Mouse (Mus musculus) forebrain, embryonic 14.5 days (tissue): ENCODE results near the gene Itgb8. TPM values are rescaled to one million over a fixed set of nuclear protein-coding genes. Genes with fewer than 3 reads are reported as not detected.

ENCODE experiments used
- ATAC-seq: fragments of 200-750 bp; cut with Nextera tagmentation; 2 replicates; pipeline ENCODE4 v1.8.0; 2017; ENCODE audit warnings: mild to moderate bottlenecking, moderate library complexity
- DNase-seq: peaks from one replicate; pipeline ENCODE4 v3.0.0-alpha.2; 2015; ENCODE audit warnings: low spot score
- H3K27ac ChIP-seq: fragments of 300-500 bp; sonication (generic); 2 replicates; pipeline ENCODE4 v1.5.1; 2014; ENCODE audit warnings: low read depth, mild to moderate bottlenecking, control low read depth, low read length, moderate library complexity
- H3K27me3 ChIP-seq: fragments of 300-500 bp; sonication (generic); replicated peaks from 2 replicates; pipeline ENCODE4 v1.6.1; 2014; ENCODE audit warnings: low read length, control low read depth, mixed read lengths; ENCODE audit not compliant: control insufficient read depth, insufficient read depth
- H3K36me3 ChIP-seq: fragments of 300-500 bp; sonication (generic); 2 replicates; pipeline ENCODE4 v1.6.1; 2014; ENCODE audit warnings: low read length, control low read depth; ENCODE audit not compliant: control insufficient read depth, insufficient read depth
- H3K4me1 ChIP-seq: fragments of 300-500 bp; sonication (generic); 2 replicates; pipeline ENCODE4 v1.6.1; 2014; ENCODE audit warnings: antibody characterized with exemption, low read length, control low read depth; ENCODE audit not compliant: control insufficient read depth, insufficient read depth
- H3K4me2 ChIP-seq: fragments of 300-500 bp; sonication (generic); 2 replicates; pipeline ENCODE4 v1.6.1; 2014; ENCODE audit warnings: mild to moderate bottlenecking, control low read depth, low read length
- H3K4me3 ChIP-seq: fragments of 300-500 bp; sonication (generic); 2 replicates; pipeline ENCODE4 v1.5.1; 2014; ENCODE audit warnings: low read depth, low read length, control low read depth
- H3K9ac ChIP-seq: fragments of 300-500 bp; sonication (generic); 2 replicates; pipeline ENCODE4 v1.6.1; 2014; ENCODE audit warnings: mild to moderate bottlenecking, low read length, control low read depth, moderate library complexity
- H3K9me3 ChIP-seq: fragments of 300-500 bp; sonication (generic); replicated peaks from 2 replicates; pipeline ENCODE4 v1.6.1; 2016; ENCODE audit warnings: low read length, control low read depth, mixed read lengths; ENCODE audit not compliant: control insufficient read depth
- whole genome bisulfite sequencing: fragments of 180-500 bp; shearing (Covaris S2); extraction: QIAGEN DNeasy Blood & Tissue Kit; methylation state at CpG from one replicate; pipeline ENCODE4 v1.1.7; 2014; 5-methylcytosine and 5-hydroxymethylcytosine counted together
- polyA plus RNA-seq: library from polyadenylated mRNA; unstranded; fragments of >200 nt; fragmentation: Nextera tagmentation; extraction: Ambion mirVana; gene quantifications from 2 replicates; pipeline ENCODE4 v1.2.1, GENCODE M21; 2014

The Itgb8 gene
- polyA plus RNA-seq, 1 experiment from 2014 or later: 11.6 TPM

GRCm38 (mm10) chr12:119164176-119164575 lies 74.4 kb downstream of the Itgb8 start:
- no peaks in the 10 kb centered on the region for H3K9me3 ChIP-seq
- ATAC-seq (peak; percentile 51; the same call in 1 of the 2 replicates), DNase-seq (peak; percentile 19)
- H3K27me3 ChIP-seq: no peaks in the 10 kb centered on the region
- no peak overlapping the region for H3K9ac ChIP-seq
- 46% methylated on average over 1 of the region's 1 CpGs for WGBS
- no peak overlapping the region for H3K4me2 ChIP-seq
- H3K27ac ChIP-seq: no peak overlapping the region
- H3K4me1 ChIP-seq: peaks cover 5% of the 10 kb centered on the region; the same call in 1 of the 2 replicates
- peaks cover 23% of the 10 kb centered on the region for H3K36me3 ChIP-seq
- no peak overlapping the region for H3K4me3 ChIP-seq

DNA sequence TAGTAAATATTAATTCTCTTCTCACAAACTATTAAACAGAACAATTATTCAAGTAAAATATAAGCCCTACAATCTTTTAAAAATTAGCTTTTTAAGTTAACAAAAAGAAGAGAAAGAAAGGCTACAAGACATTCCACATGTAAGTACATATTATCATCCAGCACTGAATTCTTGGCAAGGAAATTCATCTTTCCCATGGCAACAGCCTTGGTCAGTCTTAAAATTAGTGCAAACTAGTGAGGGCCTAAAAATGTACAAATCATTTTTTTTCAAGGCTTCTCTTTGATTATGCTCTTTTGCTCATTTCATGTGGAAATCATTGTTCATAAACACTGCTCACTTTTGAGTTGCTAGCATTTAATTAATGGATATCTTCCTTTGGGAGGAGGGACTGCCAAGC lies 77.8 kb downstream of the Itgb8 start:
- DNase-seq (peak; percentile 10), ATAC-seq (no peak)
- H3K9me3 ChIP-seq: no peaks in the 10 kb centered on the region
- no peak overlapping the region for H3K4me2 ChIP-seq
- no peak overlapping the region for H3K4me3 ChIP-seq
- H3K4me1 ChIP-seq: peaks cover 5% of the 10 kb centered on the region; the same call in 1 of the 2 replicates
- no peak overlapping the region for H3K9ac ChIP-seq
- H3K36me3 ChIP-seq: peaks cover 13% of the 10 kb centered on the region
- H3K27me3 ChIP-seq: no peaks in the 10 kb centered on the region
- H3K27ac ChIP-seq: no peak overlapping the region

DNA sequence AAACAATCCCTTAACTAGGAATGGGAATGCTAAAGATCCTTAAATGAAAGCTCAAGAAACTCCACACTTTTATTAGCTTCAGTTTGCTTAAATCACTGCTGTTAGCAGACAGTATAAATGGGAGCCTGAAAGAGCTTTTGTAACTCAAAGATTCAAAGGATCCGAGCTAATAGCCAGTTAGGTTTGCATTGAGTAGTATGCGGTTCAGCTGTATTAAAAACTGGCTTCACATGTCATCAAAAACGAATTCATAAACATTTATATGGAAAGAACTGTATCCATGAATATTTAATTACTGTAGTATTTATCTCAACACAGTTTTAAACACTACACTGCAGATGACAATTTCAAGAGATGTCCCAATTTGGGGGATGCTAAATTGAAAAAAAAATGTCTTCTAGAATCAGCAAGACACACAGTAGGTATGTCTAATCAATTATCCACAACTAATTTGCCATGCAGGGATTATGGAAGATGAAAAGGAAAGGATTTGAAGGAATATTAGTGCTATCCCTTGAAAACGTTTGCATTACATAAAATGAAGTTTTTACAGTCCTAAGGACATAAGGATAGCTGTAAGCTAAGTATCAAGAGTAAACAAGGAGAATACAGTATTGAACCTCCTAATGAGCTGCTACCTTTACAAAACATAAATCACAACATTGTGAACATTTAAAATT lies 79.2 kb downstream of the Itgb8 start:
- Histone ChIP-seq H3K9me3 (no peaks in the 10 kb centered on the region), H3K27me3 (no peaks in the 10 kb centered on the region), H3K36me3 (peaks cover 8% of the 10 kb centered on the region), H3K9ac (no peak overlapping the region), H3K4me1 (0 out of 2 replicates have a peak, but pooled peaks cover 1% of the 10 kb centered on the region), H3K4me3 (no peak overlapping the region), H3K27ac (no peak overlapping the region), H3K4me2 (no peak overlapping the region)
- no peak for DNase-seq
- ATAC-seq: no peak
- WGBS: 22% methylated on average over 4 of the region's 4 CpGs

DNA sequence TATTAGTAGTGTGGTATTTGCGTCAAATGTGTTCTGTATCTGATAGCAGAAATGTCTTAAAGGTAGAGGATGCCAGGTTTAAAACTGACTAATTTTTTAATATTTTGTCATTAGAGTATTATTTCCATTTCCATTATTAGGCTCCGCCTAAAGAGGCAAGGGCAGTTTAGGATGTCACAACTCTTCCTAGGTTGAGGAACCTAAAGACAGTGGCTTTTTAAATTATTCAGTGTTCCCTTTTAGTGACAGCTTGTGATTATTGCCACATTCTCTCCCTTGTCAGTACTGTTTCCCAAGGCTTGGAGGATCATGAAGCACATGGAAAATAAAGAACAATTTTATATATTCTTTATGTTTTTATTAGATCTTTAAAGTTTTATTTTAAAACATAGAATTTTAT lies 80.9 kb downstream of the Itgb8 start:
- H3K4me2 ChIP-seq: no peak overlapping the region
- H3K9me3 ChIP-seq: no peaks in the 10 kb centered on the region
- no peaks in the 10 kb centered on the region for H3K4me1 ChIP-seq
- peaks cover 4% of the 10 kb centered on the region; the same call in 1 of the 2 replicates for H3K36me3 ChIP-seq
- 97% methylated on average over 2 of the region's 2 CpGs for WGBS
- H3K9ac ChIP-seq: no peak overlapping the region
- H3K27ac ChIP-seq: no peak overlapping the region
- no peak for DNase-seq
- no peaks in the 10 kb centered on the region for H3K27me3 ChIP-seq
- no peak for ATAC-seq
- no peak overlapping the region for H3K4me3 ChIP-seq

DNA sequence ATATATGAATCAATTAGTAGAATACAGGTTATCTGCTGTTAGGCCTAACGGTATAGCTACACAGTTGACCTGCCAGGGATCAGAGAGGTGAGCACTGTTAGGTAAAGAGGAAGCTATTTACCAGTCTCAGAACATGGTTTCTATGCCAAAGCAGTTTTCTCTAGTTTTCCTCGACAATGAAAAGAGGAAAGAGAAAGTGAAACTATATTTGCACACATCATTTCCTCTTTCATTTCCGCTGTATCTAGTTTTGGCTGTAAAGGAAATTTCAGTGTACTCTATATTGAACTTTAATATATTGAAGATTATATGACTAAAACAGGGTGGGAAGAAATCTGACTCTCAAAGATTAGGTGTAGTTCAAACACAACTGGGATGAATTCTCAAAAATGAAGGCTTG lies 81.5 kb downstream of the Itgb8 start:
- no peaks in the 10 kb centered on the region for H3K4me1 ChIP-seq
- DNase-seq: no peak
- ATAC-seq: no peak
- WGBS: 89% methylated on average over 3 of the region's 3 CpGs
- H3K9me3 ChIP-seq: no peaks in the 10 kb centered on the region
- H3K4me2 ChIP-seq: no peak overlapping the region
- no peaks in the 10 kb centered on the region for H3K27me3 ChIP-seq
- no peak overlapping the region for H3K27ac ChIP-seq
- H3K36me3 ChIP-seq: no peaks in the 10 kb centered on the region
- H3K9ac ChIP-seq: no peak overlapping the region
- no peak overlapping the region for H3K4me3 ChIP-seq

DNA sequence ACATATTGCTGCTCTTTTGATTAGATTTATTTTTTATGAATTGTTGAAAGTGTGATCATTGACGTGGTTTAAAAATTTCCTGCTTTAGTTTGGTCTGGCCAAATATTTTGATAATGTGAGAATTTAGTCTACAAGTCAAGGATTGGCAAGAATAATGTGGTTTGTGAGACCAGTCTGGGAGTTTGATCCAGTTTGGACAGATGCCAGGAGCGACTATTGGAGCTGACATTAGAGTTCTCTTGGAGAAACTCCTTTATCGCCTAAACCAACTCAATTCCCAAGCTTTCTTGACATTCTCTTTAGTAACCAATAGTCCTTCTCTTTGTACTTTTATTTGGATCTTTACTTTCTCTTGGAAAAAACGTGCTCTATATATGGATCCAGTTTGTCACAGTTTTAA lies 83.0 kb downstream of the Itgb8 start:
- Histone ChIP-seq H3K4me3 (no peak overlapping the region), H3K36me3 (no peaks in the 10 kb centered on the region), H3K9me3 (no peaks in the 10 kb centered on the region), H3K4me1 (no peaks in the 10 kb centered on the region), H3K27me3 (no peaks in the 10 kb centered on the region), H3K9ac (no peak overlapping the region), H3K4me2 (no peak overlapping the region), H3K27ac (no peak overlapping the region)
- no peak for ATAC-seq
- 77% methylated on average over 4 of the region's 4 CpGs for WGBS
- DNase-seq: no peak

DNA sequence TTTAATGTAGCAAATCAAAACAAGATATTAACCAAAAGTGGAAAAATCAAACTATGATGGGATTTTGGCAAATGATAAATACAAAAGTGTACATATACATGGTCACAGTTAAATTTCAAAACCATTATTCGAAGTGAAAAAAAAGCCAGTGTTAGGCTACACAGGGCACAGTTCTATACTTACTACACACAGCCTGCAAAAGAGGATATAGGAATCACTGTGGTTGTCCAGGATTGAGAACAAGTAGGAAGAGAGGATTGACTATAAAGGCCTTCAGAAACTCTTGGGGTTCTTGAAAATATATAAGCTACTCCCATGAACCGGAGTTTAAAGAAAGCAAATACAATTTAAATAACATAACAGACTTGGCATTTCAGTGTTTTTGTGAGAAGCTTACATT lies 87.6 kb downstream of the Itgb8 start:
- 97% methylated on average over 2 of the region's 2 CpGs for WGBS
- Histone ChIP-seq H3K4me2 (no peak overlapping the region), H3K9me3 (no peaks in the 10 kb centered on the region), H3K9ac (no peak overlapping the region), H3K36me3 (no peaks in the 10 kb centered on the region), H3K27ac (no peak overlapping the region), H3K27me3 (no peaks in the 10 kb centered on the region), H3K4me3 (no peak overlapping the region), H3K4me1 (no peaks in the 10 kb centered on the region)
- DNase-seq (no peak), ATAC-seq (no peak)

- Histone ChIP-seq H3K4me2 (no peak overlapping the region), H3K4me1 (no peaks in the 10 kb centered on the region), H3K4me3 (no peak overlapping the region), H3K9ac (no peak overlapping the region), H3K36me3 (no peaks in the 10 kb centered on the region), H3K27ac (no peak overlapping the region), H3K27me3 (no peaks in the 10 kb centered on the region), H3K9me3 (no peaks in the 10 kb centered on the region)
- ATAC-seq: no peak
- WGBS: 83% methylated on average over 3 of the region's 3 CpGs
- no peak for DNase-seq
Measured at GRCm38 (mm10) chr12:119147753-119148152, 90.8 kb downstream of the Itgb8 start.

- Histone ChIP-seq H3K4me2 (no peak overlapping the region), H3K36me3 (no peaks in the 10 kb centered on the region), H3K9ac (no peak overlapping the region), H3K9me3 (no peaks in the 10 kb centered on the region), H3K4me1 (no peaks in the 10 kb centered on the region), H3K27me3 (no peaks in the 10 kb centered on the region), H3K4me3 (no peak overlapping the region), H3K27ac (no peak overlapping the region)
- 98% methylated on average over 1 of the region's 1 CpGs for WGBS
- DNase-seq: no peak
- no peak for ATAC-seq
Measured at GRCm38 (mm10) chr12:119146031-119146430, 92.6 kb downstream of the Itgb8 start.
